Mouse (Mus musculus) frontal cortex, adult (tissue): Measurements from ENCODE around the gene St6galnac5.
A peak's percentile ranks its signal among the peaks of the same experiment; 100 is the strongest.

Experiments used
- ATAC-seq: cut with Nextera tagmentation; 2 replicates; pipeline ENCODE4 v1.9.2; 2017; ENCODE audit warnings: mild to moderate bottlenecking, moderate library complexity, mixed read lengths; ENCODE audit not compliant: low TSS enrichment

Gene St6galnac5

DNA sequence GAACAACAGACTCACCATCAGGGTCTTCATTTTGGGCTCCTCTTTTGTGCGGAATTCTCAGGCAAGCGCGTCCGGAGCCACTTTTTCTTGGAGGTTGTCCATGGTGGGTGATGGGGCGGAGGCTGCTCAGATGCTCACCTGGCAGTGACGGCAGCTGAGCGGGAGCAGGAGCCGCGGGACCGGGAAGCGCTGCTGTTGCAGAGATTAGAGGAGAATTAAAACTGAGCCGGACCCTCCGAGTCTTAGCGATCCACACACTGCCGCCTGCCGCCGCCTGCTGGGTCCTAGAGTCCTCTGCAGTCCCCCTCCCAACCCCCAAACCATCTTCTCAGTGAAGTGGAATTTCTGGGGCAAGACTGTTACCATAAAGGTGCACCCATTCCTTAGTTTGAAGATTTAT, at the start of gene St6galnac5:
Gene St6galnac5 (minus strand): TSS at position 259 of the 400 bp plus-strand sequence.
- ATAC-seq: peak; percentile 36; the same call in 1 of the 2 replicates

DNA sequence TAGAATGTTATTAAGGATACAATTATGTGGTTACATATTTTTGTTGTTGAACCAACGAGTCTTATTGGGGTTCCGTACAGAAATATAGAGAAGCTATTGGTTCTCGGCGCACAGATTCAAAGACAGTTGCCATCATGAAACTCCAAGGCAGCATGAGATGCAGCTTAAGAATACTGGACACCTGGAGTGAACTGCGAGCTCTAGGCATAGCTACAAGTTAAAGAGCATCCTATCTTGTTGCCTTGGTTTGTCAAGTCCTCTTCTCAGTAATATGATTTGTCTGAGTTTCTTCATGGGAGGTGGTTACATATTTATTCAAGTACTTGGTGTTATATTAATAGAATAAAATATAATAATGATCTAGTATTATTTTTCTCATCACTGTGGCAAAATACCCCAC, 48.7 kb upstream of the St6galnac5 start:
- no peak for ATAC-seq

DNA sequence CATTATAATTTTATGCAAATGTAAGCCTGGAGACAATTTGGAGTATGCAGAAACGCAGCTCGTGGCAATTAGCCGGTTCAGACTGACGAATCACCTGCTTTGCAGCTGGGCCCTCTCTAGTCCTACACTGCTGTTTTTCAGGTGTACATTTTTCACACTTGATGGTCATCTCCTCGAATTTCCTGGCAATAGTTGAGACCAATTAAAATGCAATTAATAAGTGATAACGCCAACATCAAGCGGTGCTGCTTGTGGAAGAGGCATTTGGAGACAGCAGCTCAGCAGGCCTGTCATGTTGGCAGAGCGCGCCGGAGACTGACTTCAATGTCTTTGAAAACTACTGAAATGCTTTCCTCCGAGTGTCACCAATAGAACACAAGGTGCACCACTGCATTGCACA, 42.0 kb upstream of the St6galnac5 start:
- no peak for ATAC-seq

DNA sequence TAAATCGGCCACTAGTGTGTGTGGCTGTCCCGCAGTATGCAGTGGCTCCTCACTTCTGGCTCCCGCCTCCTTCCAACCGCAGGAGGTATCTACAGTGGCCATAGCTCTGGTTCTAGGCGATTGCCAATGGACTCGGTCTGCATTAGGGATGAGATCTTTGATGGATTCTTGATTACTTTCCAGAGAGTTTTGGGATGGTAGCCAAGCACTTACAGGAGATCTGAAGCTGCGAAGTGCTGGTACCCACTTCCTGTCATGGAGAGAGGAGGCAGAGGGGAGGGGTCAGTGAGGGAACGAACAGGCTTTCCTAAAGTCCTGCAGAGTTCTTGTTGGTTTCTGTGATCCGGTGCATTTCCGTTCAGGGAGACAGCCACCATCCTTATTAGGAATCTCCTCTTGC, 36.0 kb upstream of the St6galnac5 start:
- no peak for ATAC-seq

DNA sequence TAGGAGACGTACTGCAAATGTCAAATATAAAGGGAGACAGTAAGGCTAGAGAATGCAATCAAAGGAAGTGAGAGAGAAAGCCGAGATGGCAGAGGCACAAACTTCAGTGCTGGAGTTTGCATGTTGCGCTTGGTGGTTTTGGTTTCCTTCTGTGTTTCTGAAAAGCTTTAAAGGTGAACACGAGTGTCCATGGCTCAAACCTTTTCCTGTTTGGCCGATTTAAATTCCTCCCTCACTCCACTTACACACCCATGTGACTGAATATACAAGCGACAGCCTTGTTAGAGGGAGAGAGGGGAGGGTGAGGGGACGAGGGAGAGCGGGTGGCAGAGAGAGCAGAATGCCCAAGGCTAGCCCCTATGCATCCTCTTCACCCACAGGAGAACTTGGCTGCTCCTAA, 34.3 kb upstream of the St6galnac5 start:
- no peak for ATAC-seq

DNA sequence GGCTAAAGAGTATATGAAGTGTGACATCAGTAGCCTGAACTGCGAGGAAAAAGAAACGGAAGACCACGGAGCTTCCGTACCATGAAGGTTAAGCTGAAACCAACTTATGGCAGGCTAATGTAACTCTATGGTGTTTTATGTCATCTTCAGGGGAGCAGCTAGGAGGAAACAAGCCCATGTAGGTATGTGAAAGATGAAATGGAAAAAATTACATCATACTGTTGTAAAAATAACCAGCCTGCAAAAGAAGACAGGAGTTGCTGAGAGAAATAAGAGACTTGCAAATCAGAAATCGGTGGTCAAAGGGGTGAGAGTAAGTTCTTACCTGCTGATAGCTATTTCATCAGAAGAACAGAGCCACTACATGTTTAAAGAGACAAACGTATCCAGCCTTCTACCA, 24.8 kb upstream of the St6galnac5 start:
- ATAC-seq: no peak

DNA sequence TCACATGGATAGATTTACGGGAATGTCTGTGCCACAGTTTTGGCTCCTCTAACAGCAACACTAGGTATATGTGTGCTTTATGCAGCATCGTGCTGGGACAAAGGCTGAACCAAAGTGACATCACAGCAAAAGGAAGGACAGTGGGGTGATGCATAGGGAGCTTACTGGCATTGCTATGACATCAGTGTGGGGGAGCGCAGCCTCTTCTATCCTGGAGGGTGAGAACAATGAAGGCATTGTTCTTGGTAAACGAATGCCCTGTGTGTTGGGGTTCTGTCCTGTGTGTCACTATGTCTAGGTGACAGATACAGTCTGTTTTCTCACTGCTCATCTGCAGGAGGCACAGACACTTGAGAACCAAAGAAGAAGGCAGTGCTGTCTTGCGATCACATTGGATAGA, 16.9 kb upstream of the St6galnac5 start:
- peak; percentile 47; the same call in 1 of the 2 replicates for ATAC-seq

DNA sequence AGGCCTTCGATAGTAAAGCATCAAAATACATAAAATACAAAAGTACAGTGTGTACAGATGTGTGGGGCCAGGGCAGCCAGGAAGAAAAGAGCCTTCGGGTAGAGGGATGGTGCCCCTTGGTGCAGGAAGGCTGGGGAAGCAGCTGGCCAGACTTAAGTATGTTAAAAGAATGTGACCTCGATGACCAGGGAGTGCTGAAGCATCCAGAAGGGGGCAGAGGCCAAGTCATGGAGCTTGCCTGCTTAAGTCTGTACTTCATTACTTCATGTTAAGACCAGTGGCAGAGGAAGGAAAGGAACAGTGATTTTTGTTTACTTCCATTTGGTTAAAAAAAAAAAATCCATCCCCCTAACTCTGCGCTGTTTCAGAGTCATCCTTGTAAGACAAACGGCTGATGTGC, 16.1 kb upstream of the St6galnac5 start:
- no peak for ATAC-seq

DNA sequence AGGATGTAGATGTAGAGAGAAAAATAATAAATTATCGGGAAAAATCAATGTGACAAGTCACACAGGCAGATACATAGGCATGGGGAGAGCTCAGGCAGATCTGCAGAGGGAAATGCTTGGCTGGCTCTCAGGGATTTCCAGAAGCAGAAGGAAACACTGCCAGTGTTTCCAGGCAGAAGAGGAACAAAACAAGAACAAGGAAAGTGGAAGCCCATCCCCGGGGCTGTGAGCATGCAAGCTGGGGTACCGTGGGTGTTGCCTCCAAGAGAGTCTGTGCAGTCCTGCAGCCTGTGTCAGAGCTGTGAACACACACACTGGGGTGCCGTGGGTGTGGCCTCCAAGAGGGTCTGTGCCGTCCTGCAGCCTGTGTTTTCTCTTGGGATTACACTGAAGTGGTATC, 11.6 kb upstream of the St6galnac5 start:
- no peak for ATAC-seq

DNA sequence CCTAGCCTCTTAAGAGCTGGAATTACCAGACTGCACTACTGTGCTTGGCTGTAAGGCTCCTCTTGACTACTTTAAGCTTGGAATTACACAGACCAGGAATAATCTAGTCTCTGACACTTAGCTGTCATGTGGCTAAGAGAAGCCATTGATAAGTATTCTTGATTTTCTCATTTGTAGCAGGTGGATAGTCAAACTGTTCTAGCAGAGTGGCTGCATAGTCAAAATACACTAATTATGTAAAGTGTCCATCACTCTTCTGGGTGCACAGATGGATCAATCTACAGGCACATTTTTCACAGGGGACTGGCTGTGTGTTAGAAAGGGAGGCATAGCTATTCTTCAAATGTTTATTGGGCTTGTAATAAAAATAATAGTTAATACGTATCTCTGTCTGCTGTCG, 8.7 kb upstream of the St6galnac5 start:
- ATAC-seq: no peak

DNA sequence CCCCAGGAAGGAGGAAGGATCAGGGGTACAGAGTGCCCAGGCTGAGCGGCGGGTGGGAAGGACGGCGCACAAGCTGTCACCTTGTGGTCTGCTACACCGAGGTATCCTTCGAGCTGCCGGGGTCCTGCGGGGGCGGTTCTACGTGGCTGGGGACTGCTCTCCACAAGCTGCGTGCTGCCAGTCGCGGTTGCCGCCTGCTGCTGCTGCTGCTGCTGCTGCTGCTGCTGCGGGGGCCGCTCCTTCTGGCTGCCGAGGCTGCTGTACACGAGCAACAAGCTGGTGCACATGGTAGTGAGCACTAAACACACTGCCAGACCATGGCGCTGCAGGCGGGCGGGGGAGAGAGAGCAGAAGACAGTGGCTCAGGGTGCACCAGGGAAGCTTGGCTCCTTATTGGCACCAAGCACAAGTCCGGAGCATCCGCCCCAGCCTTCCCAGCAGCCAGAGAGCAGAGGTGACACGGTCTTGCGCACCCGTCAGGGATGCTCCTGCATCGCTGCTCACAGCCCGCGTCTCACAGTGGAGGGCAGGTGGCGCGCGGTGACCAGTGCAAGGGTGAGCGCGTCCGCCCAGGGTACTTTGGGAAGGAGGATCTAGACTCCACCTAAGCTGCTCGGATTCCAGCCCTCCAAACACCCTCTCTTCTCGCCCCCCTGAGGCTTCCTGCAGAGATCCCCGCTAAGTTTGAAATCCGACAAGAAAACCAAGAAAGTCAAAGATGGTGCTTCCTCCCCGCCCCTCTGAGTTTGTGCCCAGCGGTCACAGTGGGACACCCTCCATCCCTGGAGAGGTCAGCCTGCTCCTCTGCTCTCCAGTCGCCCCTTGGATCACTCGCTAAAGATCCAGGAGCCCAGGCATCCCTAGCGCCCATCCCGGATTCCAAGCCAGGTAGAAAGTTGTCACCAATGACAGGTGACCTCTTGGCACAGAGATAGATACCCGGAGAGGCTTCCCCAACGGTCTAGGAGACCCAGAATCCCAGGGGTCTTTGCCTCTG, 770 bp downstream of the St6galnac5 start:
- ATAC-seq: peak; percentile 85

DNA sequence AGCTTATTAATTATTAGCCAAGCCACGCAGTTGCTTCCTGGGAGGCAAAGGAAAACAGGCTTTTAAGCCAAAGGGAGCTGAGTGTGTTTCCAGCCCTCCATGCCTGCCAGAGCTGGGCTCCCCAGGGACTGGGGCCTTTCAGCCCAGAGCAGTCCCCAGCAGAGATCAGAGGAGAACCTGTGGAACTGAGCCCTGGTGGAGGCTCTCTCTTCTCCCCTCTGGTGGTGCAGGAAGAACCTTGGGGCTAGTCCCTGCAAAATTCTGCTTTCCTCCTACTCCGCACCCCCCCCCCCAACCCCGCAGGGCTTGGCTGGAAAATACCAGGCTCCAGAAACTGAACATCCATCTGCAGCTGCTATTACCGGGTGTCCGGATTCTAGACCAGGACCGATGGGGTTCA, 1.6 kb downstream of the St6galnac5 start:
- peak; percentile 44 for ATAC-seq

DNA sequence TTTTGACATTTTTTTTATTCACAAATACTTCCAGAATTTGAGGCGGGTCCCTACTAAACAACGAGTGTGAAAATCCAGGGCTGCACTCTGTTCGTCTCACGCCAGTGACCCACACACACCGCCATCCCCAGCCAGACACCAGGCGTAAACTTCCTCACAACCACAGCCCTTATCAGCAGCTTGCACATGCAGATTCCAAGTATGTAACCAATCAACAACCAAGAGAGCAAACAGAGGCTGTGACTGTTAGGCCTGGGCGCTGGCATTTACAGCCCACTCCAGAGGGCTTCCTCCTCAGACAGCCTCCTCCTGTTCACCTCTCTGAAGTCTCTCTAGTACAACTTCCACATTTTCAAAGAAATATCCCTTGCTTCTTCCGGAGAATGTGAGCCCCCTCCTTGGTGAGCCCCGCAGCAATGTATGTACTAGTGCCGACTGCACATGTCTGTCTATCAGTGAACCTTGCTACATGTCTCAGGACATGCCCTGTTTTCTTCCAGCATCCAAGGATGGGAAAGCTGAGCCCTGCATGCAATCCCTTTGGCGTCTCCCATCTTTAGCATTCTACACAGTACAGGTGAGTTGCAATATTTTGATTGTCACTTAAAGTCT, 2.5 kb downstream of the St6galnac5 start:
- ATAC-seq: no peak

DNA sequence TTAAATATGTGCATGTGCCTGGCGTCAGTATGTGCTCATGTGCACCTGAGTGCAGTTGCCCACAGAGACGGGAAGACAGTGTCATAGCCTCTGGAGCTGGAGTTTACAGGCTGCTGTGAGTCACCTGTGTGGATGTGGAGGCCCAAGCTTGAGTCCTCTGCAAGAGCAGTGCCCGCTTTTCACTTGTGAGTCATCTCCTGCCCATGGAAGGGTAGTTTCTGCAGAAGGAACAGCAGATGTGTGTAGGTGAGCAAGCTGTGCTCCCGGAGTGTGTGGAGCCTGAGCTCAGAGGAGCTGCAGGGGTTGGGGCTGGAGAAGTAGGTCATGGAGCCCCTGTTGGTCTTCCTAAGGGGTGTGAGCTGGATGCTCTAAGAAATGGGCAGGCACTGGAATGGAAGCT, 10.7 kb downstream of the St6galnac5 start:
- peak; percentile 87 for ATAC-seq

DNA sequence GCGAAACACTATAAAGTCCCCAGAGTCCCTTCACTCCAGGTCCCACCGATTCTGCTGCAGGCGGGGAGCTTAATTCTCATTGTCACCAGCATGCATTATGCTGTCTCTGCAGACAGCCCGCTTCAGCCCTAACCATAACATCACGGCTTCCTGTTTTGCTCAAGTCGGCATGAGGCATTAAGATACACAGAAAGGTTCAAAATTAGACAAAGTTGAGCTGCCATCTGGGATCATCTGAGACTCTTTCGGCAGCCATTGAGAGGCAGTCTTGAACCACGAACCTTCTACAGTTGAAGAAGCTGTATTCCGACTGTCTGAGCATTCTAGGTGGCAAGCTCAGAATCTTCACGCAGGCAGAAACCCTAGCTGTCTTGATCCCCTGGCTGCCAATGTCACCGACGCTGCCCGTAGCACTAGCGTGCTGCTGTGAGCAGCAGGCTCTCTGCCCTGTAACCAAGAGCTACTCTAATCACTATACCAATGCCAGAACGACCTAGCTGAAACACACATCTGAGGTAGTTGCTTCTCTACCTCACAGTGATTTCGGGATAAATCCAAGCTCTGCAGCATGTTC, 12.2 kb downstream of the St6galnac5 start:
- peak; percentile 27; the same call in 1 of the 2 replicates for ATAC-seq

DNA sequence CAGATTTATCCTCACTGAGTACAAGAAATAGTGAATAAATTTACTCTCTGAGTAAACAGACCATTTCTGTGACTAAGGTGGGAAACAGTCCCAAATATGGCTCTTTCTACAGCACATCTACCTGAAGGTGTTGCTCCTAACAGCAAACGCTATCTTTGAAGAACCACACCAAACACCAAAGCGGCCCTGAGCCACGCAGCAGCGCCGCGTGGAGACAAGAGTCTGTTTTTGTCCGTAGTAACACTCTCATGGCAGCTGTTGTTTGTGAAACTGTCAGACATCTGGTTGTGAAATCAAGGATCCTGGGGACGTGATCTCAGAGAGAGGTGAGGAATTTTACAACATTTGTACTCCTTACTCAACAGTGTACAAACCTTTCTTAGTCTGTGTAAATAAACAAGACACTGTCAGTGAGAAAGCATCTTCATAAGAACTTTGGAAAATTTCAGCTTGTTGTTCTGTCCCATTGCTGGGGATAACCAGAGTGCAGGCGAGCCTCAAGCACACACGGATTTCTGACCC, 20.1 kb downstream of the St6galnac5 start:
- no peak for ATAC-seq

DNA sequence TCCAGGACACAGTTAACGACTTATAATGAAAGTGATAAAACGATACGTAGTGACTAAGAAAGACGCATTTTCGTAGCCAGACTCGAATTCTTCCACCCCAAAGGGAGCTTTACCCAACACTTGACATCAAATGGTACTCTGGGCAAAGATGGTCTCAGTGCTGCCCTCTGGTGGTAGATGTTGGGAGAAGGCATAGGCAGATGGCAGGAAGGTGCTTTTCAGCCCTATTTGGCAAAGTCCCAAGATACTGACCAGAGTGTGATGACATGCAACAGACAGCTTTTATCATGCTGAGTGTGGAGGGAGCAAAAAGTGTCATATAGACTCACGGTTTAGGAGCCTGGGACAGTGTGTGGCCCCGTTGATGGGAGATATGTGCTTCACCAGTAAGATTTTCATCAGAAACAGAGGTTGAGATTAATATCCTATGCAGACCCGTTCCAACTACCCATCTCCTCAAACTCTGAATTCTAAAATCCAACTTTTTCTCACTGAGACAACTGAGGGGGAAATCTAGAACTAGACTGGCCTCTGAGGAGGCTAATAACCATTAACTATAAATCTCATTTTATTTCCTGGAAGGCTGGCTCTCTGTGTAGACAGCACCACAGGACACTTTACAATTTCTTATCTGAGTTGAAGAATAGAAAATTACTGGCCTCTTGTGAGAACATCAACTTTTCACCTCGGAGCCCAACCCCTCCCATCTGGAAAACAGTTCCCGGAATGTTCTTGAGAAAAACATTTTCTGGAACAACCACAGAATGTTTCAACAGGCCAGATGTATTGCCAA, 23.5 kb downstream of the St6galnac5 start:
- ATAC-seq: peak; percentile 65

DNA sequence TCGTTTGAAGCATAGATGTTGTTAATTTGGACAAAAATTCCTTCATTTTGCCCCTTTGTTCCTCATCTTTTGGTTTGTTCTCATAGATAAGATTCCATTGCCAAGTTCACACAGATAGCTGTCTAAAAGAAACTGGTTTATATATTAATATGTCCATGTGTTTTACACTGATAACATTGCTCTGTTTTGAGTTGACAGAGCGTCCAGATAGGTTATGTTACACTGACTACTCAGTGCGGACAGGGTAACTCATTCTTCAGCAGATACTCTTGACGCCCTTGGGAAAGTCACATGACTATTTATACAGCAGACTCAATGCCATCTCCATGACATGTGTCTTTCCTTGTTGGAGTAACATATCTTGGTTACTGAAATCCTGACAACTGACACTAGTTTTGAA, 25.3 kb downstream of the St6galnac5 start:
- ATAC-seq: no peak

DNA sequence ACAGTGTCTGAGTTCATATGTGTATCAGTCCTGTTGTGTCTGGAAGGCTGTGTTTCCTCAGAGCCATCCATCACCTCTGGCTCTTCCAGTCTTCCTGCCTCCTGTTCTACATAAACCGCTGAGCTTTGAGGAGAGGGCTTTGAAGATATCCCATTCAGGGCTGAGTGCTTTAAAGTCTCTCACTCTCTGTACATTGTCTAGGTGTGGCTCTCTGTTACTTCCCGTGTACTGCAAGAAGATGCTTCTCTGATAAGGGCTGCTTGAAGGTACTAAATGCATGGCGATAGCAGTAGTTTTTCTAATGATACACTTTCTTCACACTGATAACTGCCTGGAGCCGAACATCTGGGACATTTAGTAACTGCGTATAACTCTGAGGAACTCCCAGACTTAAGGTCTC, 26.0 kb downstream of the St6galnac5 start:
- ATAC-seq: no peak

DNA sequence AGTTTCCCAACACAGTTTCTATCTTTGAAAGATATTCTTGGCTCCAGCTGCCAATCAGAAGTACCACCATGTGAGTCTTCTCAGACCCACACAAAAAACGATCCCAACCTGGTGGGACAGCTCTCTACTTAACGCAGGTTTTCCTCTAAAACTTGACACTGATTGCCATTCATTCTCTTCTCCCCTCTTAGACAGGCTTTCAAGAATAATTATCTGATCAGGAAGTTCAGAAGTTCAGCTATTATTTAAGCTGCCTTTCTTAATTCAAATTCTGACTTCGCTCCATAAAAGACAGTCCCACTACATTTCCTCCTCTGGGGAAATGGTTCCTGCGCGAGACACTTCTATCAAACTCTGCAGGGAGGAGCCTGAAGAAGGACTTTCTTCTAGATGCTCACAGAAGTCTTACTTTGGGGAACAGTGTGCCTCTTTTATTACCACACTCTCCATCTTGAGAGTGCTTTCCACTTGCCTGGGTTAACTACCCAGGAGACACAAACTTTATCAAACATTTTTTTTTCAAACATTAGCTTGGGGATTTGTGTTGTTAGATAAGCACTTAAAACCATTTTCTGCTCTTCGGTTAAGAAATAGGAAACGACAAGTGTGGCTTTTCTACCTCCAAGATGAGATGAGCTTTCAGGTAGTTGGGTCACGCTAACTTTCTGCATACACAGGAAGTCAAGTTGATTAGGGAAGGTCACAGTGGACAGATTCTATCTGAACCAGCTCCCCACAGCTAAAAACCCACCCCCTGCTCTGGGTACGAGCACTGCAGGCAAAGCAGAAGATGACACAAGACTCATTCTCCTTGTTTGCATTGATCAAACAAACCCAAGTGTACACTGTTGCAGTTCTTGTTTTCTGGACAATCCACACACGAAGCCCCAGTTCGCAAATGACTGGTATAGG, 30.2 kb downstream of the St6galnac5 start:
- no peak for ATAC-seq

DNA sequence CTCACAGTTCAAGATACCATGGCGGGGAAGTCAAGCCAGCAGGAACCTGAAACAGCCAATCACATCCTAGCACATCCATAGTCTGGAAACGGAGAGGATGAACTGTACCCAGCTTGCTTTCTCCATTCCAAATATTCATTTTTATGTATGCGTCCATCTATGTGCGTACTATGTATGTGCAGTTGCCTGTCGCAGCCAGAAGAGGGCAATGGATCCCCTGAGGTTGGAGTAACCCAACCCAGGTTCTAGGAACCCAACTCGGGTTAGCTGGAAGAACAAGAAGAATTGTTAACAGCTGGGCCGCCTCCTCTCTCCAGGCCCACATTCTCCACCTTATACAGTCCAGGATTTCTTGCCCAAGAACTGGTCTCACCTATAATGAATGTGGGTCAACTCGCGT, 31.1 kb downstream of the St6galnac5 start:
- ATAC-seq: no peak
